Mouse (Mus musculus) left cerebral cortex, postnatal 36 days (tissue): ENCODE results near the gene Tspan12. TPM values are rescaled to one million over a fixed set of nuclear protein-coding genes. Genes with fewer than 3 reads are reported as not detected.
A peak's percentile ranks its signal among the peaks of the same experiment; 100 is the strongest.

ENCODE experiments used
- DNase-seq, 2 experiments: peaks; one replicate each; pipeline ENCODE4 v3.0.0; 2021 to 2022; ENCODE audit warnings: low spot score in 2 of 2, mixed read lengths in 1 of 2
- intact Hi-C: fragments of 180-260 bp; cut with DNase I; formaldehyde crosslinking; loops from one replicate; pipeline ENCODE4 v1.15.1; 2025
- total RNA-seq, 2 experiments: library from RNA; stranded (reverse); gene quantifications; 2 replicates each; pipeline ENCODE4 v1.2.3; 2021

Tspan12 gene
- total RNA-seq, 2 experiments from 2014 or later, result 22.0 to 24.2 TPM

GRCm38 (mm10) chr6:21830931-21831330, 21.4 kb downstream of the Tspan12 start:
- intact Hi-C loops, result no loop called here

GRCm38 (mm10) chr6:21829930-21830329, 22.4 kb downstream of the Tspan12 start:
- no peak for DNase-seq
- intact Hi-C loops, result no loop called here

More at GRCm38 (mm10) chr6:21830931-21831330, 21.4 kb downstream of the Tspan12 start:
- DNase-seq, result no peak

- DNase-seq, result no peak
- intact Hi-C loops, result no loop called here
Observed at GRCm38 (mm10) chr6:21828437-21828836, 23.9 kb downstream of the Tspan12 start.

GRCm38 (mm10) chr6:21828001-21828400, 24.3 kb downstream of the Tspan12 start:
- intact Hi-C loops, result no loop called here
- DNase-seq, result no peak

GRCm38 (mm10) chr6:21823694-21824093, 28.6 kb downstream of the Tspan12 start:
- no peak for DNase-seq
- intact Hi-C loops, result no loop called here

GRCm38 (mm10) chr6:21823281-21823680, 29.0 kb downstream of the Tspan12 start:
- intact Hi-C loops, result no loop called here
- DNase-seq, result no peak

GRCm38 (mm10) chr6:21822721-21823134, 29.6 kb downstream of the Tspan12 start:
- DNase-seq, result no peak
- intact Hi-C loops, result no loop called here

GRCm38 (mm10) chr6:21818107-21818807, 34.1 kb downstream of the Tspan12 start:
- no peak for DNase-seq
- intact Hi-C loops, result no loop called here

GRCm38 (mm10) chr6:21806005-21806404, 46.3 kb downstream of the Tspan12 start:
- no peak for DNase-seq
- intact Hi-C loops, result no loop called here

- intact Hi-C loops, result no loop called here
- DNase-seq, result no peak
Observed at GRCm38 (mm10) chr6:21805013-21805570, 47.2 kb downstream of the Tspan12 start.

GRCm38 (mm10) chr6:21803483-21804340, 48.6 kb downstream of the Tspan12 start:
- no peak for DNase-seq
- intact Hi-C loops, result no loop called here

GRCm38 (mm10) chr6:21798581-21798980, 53.7 kb downstream of the Tspan12 start:
- no peak for DNase-seq
- intact Hi-C loops, result loop anchor here (5.0 to 10.0 kb wide), 2 partner anchors 156 to 274 kb away; no protein-coding TSS in a partner anchor

GRCm38 (mm10) chr6:21797087-21797486, 55.2 kb downstream of the Tspan12 start:
- intact Hi-C loops, result loop anchor here (5.0 to 10.0 kb wide), 2 partner anchors 158 to 275 kb away; no protein-coding TSS in a partner anchor

GRCm38 (mm10) chr6:21796413-21796812, 55.9 kb downstream of the Tspan12 start:
- no peak for DNase-seq

More at GRCm38 (mm10) chr6:21797087-21797486, 55.2 kb downstream of the Tspan12 start:
- no peak for DNase-seq

GRCm38 (mm10) chr6:21795410-21795809, 56.9 kb downstream of the Tspan12 start:
- intact Hi-C loops, result loop anchor here (5.0 to 10.0 kb wide), 2 partner anchors 159 to 277 kb away; no protein-coding TSS in a partner anchor
- DNase-seq, result no peak

More at GRCm38 (mm10) chr6:21796413-21796812, 55.9 kb downstream of the Tspan12 start:
- intact Hi-C loops, result loop anchor here (5.0 to 10.0 kb wide), 2 partner anchors 158 to 276 kb away; no protein-coding TSS in a partner anchor

- intact Hi-C loops, result loop anchor here (5.0 to 10.0 kb wide), 2 partner anchors 160 to 277 kb away; no protein-coding TSS in a partner anchor
- peak in 1 of 2 experiments; percentile 51 for DNase-seq
Observed at GRCm38 (mm10) chr6:21795072-21795407, 57.3 kb downstream of the Tspan12 start.

- intact Hi-C loops, result loop anchor here (5.0 to 10.0 kb wide), 2 partner anchors 160 to 278 kb away; no protein-coding TSS in a partner anchor
- no peak for DNase-seq
Observed at GRCm38 (mm10) chr6:21794337-21795071, 57.8 kb downstream of the Tspan12 start.

GRCm38 (mm10) chr6:21791307-21791706, 61.0 kb downstream of the Tspan12 start:
- intact Hi-C loops, result loop anchor here (10.0 kb wide), 1 partner anchor 163 kb away; no protein-coding TSS in a partner anchor

GRCm38 (mm10) chr6:21790550-21791086, 61.7 kb downstream of the Tspan12 start:
- DNase-seq, result no peak
- intact Hi-C loops, result loop anchor here (10.0 kb wide), 1 partner anchor 164 kb away; no protein-coding TSS in a partner anchor

More at GRCm38 (mm10) chr6:21791307-21791706, 61.0 kb downstream of the Tspan12 start:
- DNase-seq, result no peak
